Mouse (Mus musculus): Measurements from ENCODE around the gene Stk25. TPM values are rescaled to one million over a fixed set of nuclear protein-coding genes. Genes with fewer than 3 reads are reported as not detected.
"Not testable (repeated sequence)": the region's sequence is repeated elsewhere in the genome, so short reads cannot be mapped to it uniquely, and the experiment has no call there.

The Stk25 gene
- 100 to 1,000 TPM in 1 of 2 experiments, 10 to 100 TPM in 1; 98.2 to 103 TPM for total RNA-seq (2021)

GRCm38 (mm10) chr1:93658559-93658958 is at the start of gene Stk25:
TSS of gene Stk25 (minus strand) at chr1:93658659.
- intact Hi-C loops (cut with DNase I); DNase-seq: not testable (repeated sequence)

GRCm38 (mm10) chr1:93705389-93705788 is 46.9 kb upstream of the Stk25 start:
- intact Hi-C loops (cut with DNase I), result no loop called here
- DNase-seq, result no peak

- no peak for DNase-seq
- intact Hi-C loops (cut with DNase I), result no loop called here
These were observed 45.9 kb upstream of the Stk25 start for GRCm38 (mm10) chr1:93704341-93704740.

- DNase-seq, result no peak
- intact Hi-C loops (cut with DNase I), result no loop called here
These were observed 45.1 kb upstream of the Stk25 start for GRCm38 (mm10) chr1:93703472-93704048.

- intact Hi-C loops (cut with DNase I), result no loop called here
- DNase-seq, result no peak
These were observed 43.6 kb upstream of the Stk25 start for GRCm38 (mm10) chr1:93702106-93702505.

- DNase-seq, result no peak
- intact Hi-C loops (cut with DNase I), result no loop called here
These were observed 40.7 kb upstream of the Stk25 start for GRCm38 (mm10) chr1:93699159-93699558.

GRCm38 (mm10) chr1:93697317-93697716 is 38.9 kb upstream of the Stk25 start:
- intact Hi-C loops (cut with DNase I), result no loop called here
- no peak for DNase-seq

- intact Hi-C loops (cut with DNase I), result loop anchor here (2.0 kb wide), 1 partner anchor 32 kb away; no protein-coding TSS in a partner anchor
- DNase-seq, result peak; percentile 73 to 76
These were observed 36.5 kb upstream of the Stk25 start for GRCm38 (mm10) chr1:93694966-93695365.

GRCm38 (mm10) chr1:93693943-93694342 is 35.5 kb upstream of the Stk25 start:
- intact Hi-C loops (cut with DNase I), result loop anchor here (2.0 kb wide), 1 partner anchor 33 kb away; no protein-coding TSS in a partner anchor
- DNase-seq, result no peak

GRCm38 (mm10) chr1:93693502-93693901 is 35.0 kb upstream of the Stk25 start:
- intact Hi-C loops (cut with DNase I), result no loop called here
- no peak for DNase-seq

- intact Hi-C loops (cut with DNase I), result no loop called here
- no peak for DNase-seq
These were observed 34.3 kb upstream of the Stk25 start for GRCm38 (mm10) chr1:93692773-93693172.

GRCm38 (mm10) chr1:93691786-93692357 is 33.4 kb upstream of the Stk25 start:
- no peak for DNase-seq
- intact Hi-C loops (cut with DNase I), result no loop called here

GRCm38 (mm10) chr1:93691106-93691505 is 32.6 kb upstream of the Stk25 start:
- no peak for DNase-seq
- intact Hi-C loops (cut with DNase I), result no loop called here

- intact Hi-C loops (cut with DNase I), result no loop called here
- DNase-seq, result no peak
These were observed 31.5 kb upstream of the Stk25 start for GRCm38 (mm10) chr1:93689901-93690496.

- peak in 1 of 2 experiments; percentile 47 for DNase-seq
These were observed 29.7 kb upstream of the Stk25 start for GRCm38 (mm10) chr1:93688154-93688553.

GRCm38 (mm10) chr1:93686961-93687320 is 28.5 kb upstream of the Stk25 start:
- intact Hi-C loops (cut with DNase I), result no loop called here
- DNase-seq, result no peak

More at GRCm38 (mm10) chr1:93688154-93688553, 29.7 kb upstream of the Stk25 start:
- intact Hi-C loops (cut with DNase I), result no loop called here

- intact Hi-C loops (cut with DNase I), result no loop called here
- peak; percentile 53 to 54 for DNase-seq
These were observed 27.9 kb upstream of the Stk25 start for GRCm38 (mm10) chr1:93686245-93686960.

GRCm38 (mm10) chr1:93685401-93686244 is 27.2 kb upstream of the Stk25 start, which contains the start of gene Bok:
TSS of gene Bok (plus strand) at chr1:93685660.
- peak; percentile 82 to 83 for DNase-seq
- intact Hi-C loops (cut with DNase I), result no loop called here

- peak; percentile 36 to 52 for DNase-seq
- intact Hi-C loops (cut with DNase I), result no loop called here
These were observed 21.6 kb upstream of the Stk25 start for GRCm38 (mm10) chr1:93679889-93680568.

GRCm38 (mm10) chr1:93678386-93678785 is 19.9 kb upstream of the Stk25 start:
- intact Hi-C loops (cut with DNase I), result no loop called here
- DNase-seq, result peak; percentile 53 to 59
